Mouse (Mus musculus): Measurements from ENCODE around the gene Slc16a10.

The Slc16a10 gene

GRCm38 (mm10) chr10:40149584-40150145, 7.6 kb upstream of the Slc16a10 start:
- no peak for DNase-seq (ENCODE audit: low spot score in 2 of 2)

- no peak for DNase-seq (ENCODE audit: low spot score in 2 of 2)
Measured at GRCm38 (mm10) chr10:40147325-40148059, 5.4 kb upstream of the Slc16a10 start.

DNA sequence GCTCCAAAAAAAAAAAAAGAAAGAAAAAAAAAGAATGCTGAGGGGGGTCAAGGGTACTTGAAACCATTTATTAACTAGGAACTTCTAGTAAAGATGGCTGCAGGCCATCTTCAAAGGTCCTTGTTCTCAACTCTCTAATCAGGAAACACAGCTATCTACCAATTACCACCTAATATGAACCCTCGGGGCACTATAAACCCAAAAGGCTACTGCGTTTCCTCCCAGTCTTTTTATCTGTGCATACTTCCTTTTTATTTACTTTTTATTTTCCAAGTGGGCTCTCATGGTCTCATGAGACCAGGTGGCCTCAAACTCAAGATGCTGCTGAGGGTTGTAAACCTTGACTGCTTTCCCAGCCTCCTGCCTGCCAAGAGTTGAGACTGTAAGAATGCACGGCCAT, 4.4 kb upstream of the Slc16a10 start:
- no peak for DNase-seq (ENCODE audit: low spot score in 2 of 2)

DNA sequence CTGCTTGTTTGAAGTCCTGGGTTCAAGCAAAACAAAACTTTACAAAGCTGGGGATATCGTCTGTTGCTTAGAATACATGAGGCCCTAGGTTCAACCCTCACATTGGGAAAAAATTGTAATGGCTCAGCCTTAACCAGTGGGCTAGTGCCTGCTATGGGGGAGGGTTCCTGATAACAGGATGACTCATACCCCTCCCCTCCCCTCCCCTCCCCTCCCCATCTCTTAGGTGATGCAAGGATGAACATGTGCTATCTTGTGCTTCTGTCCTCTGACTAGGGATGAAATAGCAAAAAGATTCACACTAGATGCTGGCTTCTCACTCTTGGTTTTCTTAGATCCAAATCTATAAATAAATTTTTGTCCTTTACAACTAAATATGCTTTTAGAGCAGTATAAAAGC, 2.8 kb upstream of the Slc16a10 start:
- DNase-seq (ENCODE audit: low spot score in 2 of 2) = no peak

DNA sequence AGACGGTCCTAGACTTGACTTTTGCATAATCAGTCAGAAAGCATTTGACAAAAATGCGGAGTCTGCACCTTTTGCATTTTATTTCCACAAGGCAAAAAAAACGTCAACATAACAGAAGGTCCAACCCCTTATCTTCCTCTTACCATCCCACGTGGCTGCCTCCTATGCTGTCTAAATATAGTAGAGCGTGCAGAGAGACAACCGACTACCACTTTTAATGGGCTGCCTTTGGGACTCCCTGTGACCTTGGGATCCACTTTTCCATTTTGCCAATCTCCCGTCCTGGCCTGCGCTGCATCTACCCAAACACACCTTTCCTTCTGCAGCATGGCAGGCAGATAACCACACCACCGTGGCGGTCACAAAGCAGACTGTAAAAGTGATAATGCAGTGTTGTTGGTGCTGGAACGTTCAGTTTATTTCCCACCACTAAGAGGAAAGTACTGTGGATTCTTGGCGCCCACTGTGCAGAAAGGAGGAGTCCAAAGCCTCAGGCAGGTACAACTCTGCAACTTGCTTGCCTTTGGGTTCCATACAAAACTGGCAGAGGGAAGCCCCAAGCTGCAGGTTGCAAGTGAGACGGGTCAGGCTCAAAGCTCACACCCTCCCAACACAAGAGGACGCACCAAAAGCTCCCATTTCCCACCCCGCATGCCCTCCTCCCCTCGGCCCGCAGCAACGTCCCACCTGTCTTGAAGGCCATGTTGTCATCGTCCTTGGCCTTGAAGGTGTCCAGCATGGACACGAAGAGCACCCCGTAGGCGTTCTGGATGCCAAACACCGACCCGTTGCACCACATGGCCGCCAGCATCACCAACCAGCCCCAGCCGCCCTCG, 824 bp downstream of the Slc16a10 start:
- peak in 1 of 2 experiments; percentile 44 for DNase-seq (ENCODE audit: low spot score in 2 of 2)

DNA sequence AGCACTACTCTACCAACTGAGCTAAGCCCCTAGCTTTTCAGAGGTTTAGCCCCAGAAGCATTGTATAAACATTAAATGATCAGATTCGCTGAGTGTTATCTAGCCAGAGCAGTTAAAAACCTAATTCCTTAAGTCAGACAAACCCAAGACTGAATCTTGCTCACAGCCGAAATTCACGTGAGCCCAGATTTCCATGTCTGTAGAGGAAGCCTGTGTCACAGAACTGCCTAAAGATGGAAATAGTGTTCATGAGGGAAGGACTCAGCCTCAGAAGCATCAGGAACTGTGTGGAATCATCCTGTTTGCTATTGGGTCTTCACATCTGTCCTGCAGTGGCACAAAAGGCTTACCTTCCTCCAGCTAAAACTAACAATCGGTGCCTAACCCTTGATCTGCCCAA, 2.4 kb downstream of the Slc16a10 start:
- no peak for DNase-seq (ENCODE audit: low spot score in 2 of 2)

DNA sequence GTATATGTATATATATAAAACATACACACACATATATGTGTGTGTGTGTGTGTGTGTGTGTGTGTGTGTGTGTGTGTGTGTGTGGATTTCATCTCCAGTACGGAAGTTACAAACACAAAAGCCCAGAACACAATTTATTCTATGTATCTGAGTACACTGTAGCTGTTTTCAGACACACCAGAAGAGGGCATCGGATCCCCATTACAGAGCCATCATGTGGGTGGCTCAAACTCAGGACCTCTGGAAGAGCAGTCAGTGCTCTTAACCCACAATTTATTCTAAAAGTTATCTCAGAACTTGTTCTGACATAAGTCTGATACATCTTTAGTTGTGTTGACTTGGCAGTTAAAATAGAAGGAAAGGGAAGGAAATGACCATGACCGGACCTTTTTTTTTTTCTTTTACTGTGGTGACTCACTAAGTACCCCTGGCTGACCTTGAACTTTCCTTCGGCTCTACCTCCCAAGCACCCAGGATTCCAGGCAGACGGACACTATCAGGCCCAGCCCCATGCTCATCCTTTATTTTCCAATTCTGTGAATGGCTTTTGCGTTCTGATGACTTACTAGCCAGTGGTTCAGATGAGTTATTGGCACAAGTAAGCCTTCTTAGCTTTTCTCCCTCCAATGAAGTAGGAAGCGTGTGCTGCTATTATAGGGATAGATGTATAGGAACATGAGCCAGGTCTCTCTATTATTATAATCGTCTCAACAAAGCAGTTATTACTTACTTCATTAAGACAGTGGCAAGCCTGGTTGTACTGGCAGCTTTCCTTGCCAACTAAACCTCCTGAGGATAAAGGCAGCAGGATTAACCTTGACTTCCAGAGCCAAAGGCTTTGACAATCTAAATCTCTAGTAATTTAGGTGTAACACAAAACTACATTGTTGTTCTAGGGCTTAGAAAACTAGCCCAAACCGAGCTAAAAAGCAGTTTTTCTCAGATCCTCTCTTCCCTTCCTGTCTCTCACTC, 6.0 kb downstream of the Slc16a10 start:
- no peak for DNase-seq (ENCODE audit: low spot score in 2 of 2)

DNA sequence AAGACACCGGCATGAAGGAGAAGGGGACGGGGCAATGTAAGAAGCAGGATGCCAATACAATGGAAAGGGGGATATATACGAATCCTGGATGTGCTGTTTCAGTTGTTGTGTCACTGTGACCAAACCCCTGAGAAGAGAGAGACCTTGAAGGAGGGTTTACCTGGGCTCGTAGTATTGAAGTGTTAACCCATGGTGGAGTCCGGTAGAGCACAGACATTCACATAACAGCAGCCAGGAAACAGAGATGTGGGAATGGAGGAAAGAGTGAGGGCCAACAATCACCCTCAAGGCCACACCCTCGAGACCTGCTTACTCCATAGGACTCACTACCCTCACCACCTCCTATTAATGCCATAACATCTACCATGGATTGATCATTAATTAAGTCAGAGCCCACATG, 7.2 kb downstream of the Slc16a10 start:
- no peak for DNase-seq (ENCODE audit: low spot score in 2 of 2)

DNA sequence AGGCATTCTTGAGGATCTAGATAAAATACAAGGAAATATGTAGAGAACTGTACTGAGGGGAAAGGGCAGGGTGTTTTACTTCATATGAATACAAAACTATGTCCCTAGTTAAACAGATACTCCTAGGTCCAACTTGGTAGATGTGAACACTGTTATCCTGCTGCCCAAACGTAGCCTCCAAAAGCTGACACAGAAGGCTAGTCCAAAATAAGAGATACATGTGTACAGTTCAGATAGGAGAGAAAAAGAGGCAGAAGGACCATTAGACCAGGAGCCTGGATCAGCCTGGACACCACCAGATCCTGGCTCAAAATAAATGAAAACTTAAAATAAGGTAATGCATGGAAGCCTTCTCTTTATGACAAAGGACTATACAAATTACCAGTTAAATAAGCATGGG, 8.4 kb downstream of the Slc16a10 start:
- no peak for DNase-seq (ENCODE audit: low spot score in 2 of 2)

GRCm38 (mm10) chr10:40131690-40132418, 10.2 kb downstream of the Slc16a10 start:
- no peak for DNase-seq (ENCODE audit: low spot score in 2 of 2)

GRCm38 (mm10) chr10:40130126-40130525, 11.9 kb downstream of the Slc16a10 start:
- DNase-seq (ENCODE audit: low spot score in 2 of 2) = no peak

- no peak for DNase-seq (ENCODE audit: low spot score in 2 of 2)
Measured at GRCm38 (mm10) chr10:40129134-40129533, 12.9 kb downstream of the Slc16a10 start.

DNA sequence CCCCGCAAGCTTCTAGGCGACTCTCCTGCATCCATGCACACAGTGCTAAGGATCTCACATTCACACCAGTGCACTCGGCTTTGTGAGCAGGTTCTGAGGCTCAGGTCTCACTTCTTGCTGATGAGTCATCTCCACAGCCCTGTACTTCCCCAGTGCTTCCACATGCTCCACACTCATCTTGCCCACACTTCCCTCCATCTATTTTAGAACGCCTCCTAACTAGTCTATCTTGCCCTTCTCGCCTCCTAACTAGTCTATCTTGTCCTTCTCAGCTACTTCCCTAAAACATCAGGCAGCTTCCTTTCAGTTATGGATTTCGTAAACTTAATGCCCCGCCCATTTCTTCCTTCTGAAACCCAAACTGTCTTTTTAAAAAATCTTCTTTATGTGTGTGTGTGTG, 13.6 kb downstream of the Slc16a10 start:
- DNase-seq (ENCODE audit: low spot score in 2 of 2) = no peak

- no peak for DNase-seq (ENCODE audit: low spot score in 2 of 2)
Measured at GRCm38 (mm10) chr10:40125200-40125599, 16.9 kb downstream of the Slc16a10 start.

- DNase-seq (ENCODE audit: low spot score in 2 of 2) = no peak
Measured at GRCm38 (mm10) chr10:40124570-40124969, 17.5 kb downstream of the Slc16a10 start.

- no peak for DNase-seq (ENCODE audit: low spot score in 2 of 2)
Measured at GRCm38 (mm10) chr10:40124096-40124495, 18.0 kb downstream of the Slc16a10 start.

- DNase-seq (ENCODE audit: low spot score in 2 of 2) = no peak
Measured at GRCm38 (mm10) chr10:40119466-40119865, 22.6 kb downstream of the Slc16a10 start.

- no peak for DNase-seq (ENCODE audit: low spot score in 2 of 2)
Measured at GRCm38 (mm10) chr10:40118743-40119387, 23.2 kb downstream of the Slc16a10 start.

- no peak for DNase-seq (ENCODE audit: low spot score in 2 of 2)
Measured at GRCm38 (mm10) chr10:40113517-40114085, 28.5 kb downstream of the Slc16a10 start.

DNA sequence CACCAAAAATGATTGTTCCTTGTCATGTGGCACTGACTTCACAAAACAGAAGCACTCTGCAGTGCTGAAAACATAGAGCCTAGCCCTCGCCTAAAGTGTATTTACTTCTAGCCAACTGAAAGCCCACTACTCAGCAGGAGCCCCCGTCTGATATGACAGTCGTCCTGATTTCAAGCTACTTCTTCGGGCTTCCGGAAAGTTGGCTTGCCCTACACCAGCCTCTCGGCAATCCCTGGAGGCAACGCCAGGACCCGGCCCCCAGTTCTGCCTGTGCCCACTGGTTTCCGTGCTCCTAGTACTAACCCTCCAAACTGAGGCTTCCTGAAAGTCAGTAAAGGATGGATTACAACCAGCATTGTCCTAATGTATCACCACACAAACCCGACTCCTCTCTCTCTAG, 29.8 kb downstream of the Slc16a10 start:
- no peak for DNase-seq (ENCODE audit: low spot score in 2 of 2)
